Mouse (Mus musculus) small intestine, adult 2 months (tissue): Measurements from ENCODE around the gene Luzp1.

Experiments used
- CTCF ChIP-seq: fragments of 200-500 bp; IDR thresholded peaks from 2 replicates; pipeline ENCODE4 v1.5.1; 2012; ENCODE audit warnings: low read depth, mild to moderate bottlenecking, control low read depth, inconsistent platforms, low read length, moderate library complexity, mixed read lengths; ENCODE audit not compliant: insufficient replicate concordance, insufficient read length; ENCODE audit errors: extremely low read depth
- POLR2A ChIP-seq: fragments of 200-500 bp; IDR thresholded peaks from 2 replicates; pipeline ENCODE4 v1.6.1; 2012; ENCODE audit warnings: low read depth, mild to moderate bottlenecking, control low read depth, inconsistent platforms, low read length, moderate library complexity

GRCm38 (mm10) chr4:136601476-136601875 lies 131.9 kb downstream of the Luzp1 start:
- no peak for TF ChIP-seq POLR2A
- no peak for TF ChIP-seq CTCF
